Mouse (Mus musculus) left cerebral cortex, postnatal 14 days (tissue): Measurements from ENCODE around the gene Lrrc29. TPM values are rescaled to one million over a fixed set of nuclear protein-coding genes. Genes with fewer than 3 reads are reported as not detected.
A peak's percentile ranks its signal among the peaks of the same experiment; 100 is the strongest.
"Not testable (repeated sequence)": the region's sequence is repeated elsewhere in the genome, so short reads cannot be mapped to it uniquely, and the experiment has no call there.

Experiments used
- DNase-seq, 2 experiments: peaks; one replicate each; pipeline ENCODE4 v3.0.0; 2021 to 2022; ENCODE audit warnings: low spot score in 2 of 2, mixed read lengths in 1 of 2
- intact Hi-C: fragments of 180-260 bp; cut with DNase I; formaldehyde crosslinking; loops from one replicate; pipeline ENCODE4 v1.15.1; 2025
- total RNA-seq, 2 experiments: library from RNA; stranded (reverse); gene quantifications; 2 replicates each; pipeline ENCODE4 v1.2.3; 2021

The Lrrc29 gene
- total RNA-seq, 2 experiments from 2014 or later, result 5.1 to 6.9 TPM

GRCm38 (mm10) chr8:105295895-105296573 lies 30.0 kb downstream of the Lrrc29 start, which contains the start of gene Exoc3l:
TSS of gene Exoc3l (minus strand) at chr8:105296101.
- intact Hi-C loops, result no loop called here
- DNase-seq, result no peak

- intact Hi-C loops, result no loop called here
- no peak for DNase-seq
These were observed 30.8 kb downstream of the Lrrc29 start for GRCm38 (mm10) chr8:105295256-105295655.

- intact Hi-C loops, result loop anchor here (5.0 kb wide), 1 partner anchor 637 kb away; no protein-coding TSS in a partner anchor
- DNase-seq, result no peak
These were observed 31.3 kb downstream of the Lrrc29 start for GRCm38 (mm10) chr8:105294776-105295175.

- intact Hi-C loops, result loop anchor here (5.0 kb wide), 1 partner anchor 636 kb away; no protein-coding TSS in a partner anchor
- DNase-seq, result no peak
These were observed 32.7 kb downstream of the Lrrc29 start for GRCm38 (mm10) chr8:105293405-105293804.

GRCm38 (mm10) chr8:105292471-105292870 lies 33.6 kb downstream of the Lrrc29 start:
- no peak for DNase-seq
- intact Hi-C loops, result loop anchor here (5.0 kb wide), 1 partner anchor 635 kb away; no protein-coding TSS in a partner anchor

- intact Hi-C loops, result loop anchor here (5.0 kb wide), 1 partner anchor 635 kb away; no protein-coding TSS in a partner anchor
- not testable (repeated sequence) for DNase-seq
These were observed 34.3 kb downstream of the Lrrc29 start for GRCm38 (mm10) chr8:105291802-105292201.

- intact Hi-C loops, result loop anchor here (5.0 kb wide), 1 partner anchor 634 kb away; no protein-coding TSS in a partner anchor
- not testable (repeated sequence) for DNase-seq
These were observed 34.7 kb downstream of the Lrrc29 start for GRCm38 (mm10) chr8:105291364-105291763.

GRCm38 (mm10) chr8:105290554-105291314 lies 35.3 kb downstream of the Lrrc29 start:
- intact Hi-C loops, result loop anchor here (5.0 kb wide), 1 partner anchor 633 kb away; no protein-coding TSS in a partner anchor

GRCm38 (mm10) chr8:105289805-105290460 lies 36.1 kb downstream of the Lrrc29 start, which contains the start of gene 4931428F04Rik:
TSS of gene 4931428F04Rik (minus strand) at chr8:105289864.
- DNase-seq, result peak in 1 of 2 experiments; percentile 61
- intact Hi-C loops, result loop anchor here (5.0 kb wide), 2 partner anchors 633 to 648 kb away; partner anchors contain the start of gene Ciao2b

More at GRCm38 (mm10) chr8:105290554-105291314, 35.3 kb downstream of the Lrrc29 start:
- DNase-seq, result peak; percentile 70 to 79

GRCm38 (mm10) chr8:105288958-105289732 lies 36.9 kb downstream of the Lrrc29 start:
- peak; percentile 97 for DNase-seq

GRCm38 (mm10) chr8:105288231-105288630 lies 37.8 kb downstream of the Lrrc29 start:
- no peak for DNase-seq
- intact Hi-C loops, result loop anchor here (5.0 kb wide), 1 partner anchor 646 kb away; the partner anchor contains the start of gene Ciao2b

More at GRCm38 (mm10) chr8:105288958-105289732, 36.9 kb downstream of the Lrrc29 start:
- intact Hi-C loops, result loop anchor here (5.0 kb wide), 1 partner anchor 647 kb away; the partner anchor contains the start of gene Ciao2b

- no peak for DNase-seq
- intact Hi-C loops, result loop anchor here (5.0 kb wide), 1 partner anchor 645 kb away; the partner anchor contains the start of gene Ciao2b
These were observed 39.2 kb downstream of the Lrrc29 start for GRCm38 (mm10) chr8:105286907-105287306.

- no peak for DNase-seq
- intact Hi-C loops, result loop anchor here (5.0 kb wide), 1 partner anchor 643 kb away; the partner anchor contains the start of gene Ciao2b
These were observed 40.6 kb downstream of the Lrrc29 start for GRCm38 (mm10) chr8:105285514-105285913.

GRCm38 (mm10) chr8:105283074-105283473 lies 43.0 kb downstream of the Lrrc29 start:
- intact Hi-C loops, result no loop called here
- DNase-seq, result no peak

- intact Hi-C loops, result no loop called here
- DNase-seq, result no peak
These were observed 43.8 kb downstream of the Lrrc29 start for GRCm38 (mm10) chr8:105282239-105282638.

GRCm38 (mm10) chr8:105281821-105282220 lies 44.3 kb downstream of the Lrrc29 start:
- DNase-seq, result no peak
- intact Hi-C loops, result no loop called here

GRCm38 (mm10) chr8:105280567-105280966 lies 45.5 kb downstream of the Lrrc29 start:
- intact Hi-C loops, result no loop called here
- DNase-seq, result no peak

- intact Hi-C loops, result no loop called here
- peak; percentile 82 to 83 for DNase-seq
These were observed 47.2 kb downstream of the Lrrc29 start for GRCm38 (mm10) chr8:105278911-105279334.
